Mouse (Mus musculus): ENCODE results near the gene Stfa1. TPM values are rescaled to one million over a fixed set of nuclear protein-coding genes. Genes with fewer than 3 reads are reported as not detected.

Gene Stfa1
- 0.56 TPM for polyA plus RNA-seq (2014; fragmentation: Illumina TruSeq; extraction: RNeasy Lipid Tissue Mini Kit (QIAGEN cat#74804); ENCODE audit: low read depth, low replicate concordance)

DNA sequence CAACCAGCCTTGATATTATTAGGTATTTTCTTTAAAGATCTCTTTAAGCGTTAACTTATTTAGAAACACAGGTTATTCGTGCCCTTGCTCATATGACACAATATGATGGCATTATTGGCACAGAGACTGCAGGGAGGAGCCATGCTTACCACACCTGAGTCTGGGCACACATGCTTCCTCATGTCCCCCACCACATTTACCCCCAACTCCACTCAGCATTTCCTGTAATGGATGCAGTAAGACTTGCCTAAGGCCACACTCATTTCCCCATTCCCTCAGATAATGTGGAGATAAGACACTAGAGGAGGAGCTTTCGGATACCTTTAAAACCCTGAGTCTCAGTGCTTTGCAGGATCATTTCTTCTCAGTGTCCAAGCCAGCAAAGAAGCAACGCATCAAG lies at the start of gene Stfa1:
Gene Stfa1, plus strand, starts transcription at position 156 of the 400 bp plus-strand sequence.

DNA sequence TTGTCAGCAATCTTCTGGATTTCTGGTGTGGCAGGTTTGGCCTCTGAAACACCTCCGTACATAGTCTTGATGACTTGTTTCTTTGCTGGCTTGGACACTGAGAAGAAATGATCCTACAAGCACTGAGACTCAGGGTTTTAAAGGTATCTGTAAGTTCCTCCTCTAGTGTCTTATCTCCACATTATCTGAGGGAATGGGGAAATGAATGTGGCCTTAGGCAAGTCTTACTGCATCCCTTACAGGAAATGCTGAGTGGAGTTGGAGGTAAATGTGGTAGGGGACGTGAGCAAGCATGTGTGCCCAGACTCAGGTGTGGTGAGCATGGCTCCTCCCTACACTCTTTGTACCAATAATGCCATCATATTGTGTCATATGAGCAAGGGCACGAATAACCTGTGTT lies 57.5 kb downstream of the Stfa1 start, which contains the start of gene BC117090:
Gene BC117090, minus strand, starts transcription at position 101 of the 400 bp plus-strand sequence.

Other genes with a start within 250 kb of the Stfa1 start
- gene Wdr5b, start 235.8 kb upstream of the Stfa1 start, polyA plus RNA-seq (2014; fragmentation: Illumina TruSeq; extraction: RNeasy Lipid Tissue Mini Kit (QIAGEN cat#74804); ENCODE audit: low read depth, low replicate concordance): 3.9 TPM
- gene Fam162a, start 205.4 kb upstream of the Stfa1 start, polyA plus RNA-seq (2014; fragmentation: Illumina TruSeq; extraction: RNeasy Lipid Tissue Mini Kit (QIAGEN cat#74804); ENCODE audit: low read depth, low replicate concordance): 69.7 TPM
- 84.4 TPM for gene Ccdc58, start 205.3 kb upstream of the Stfa1 start, polyA plus RNA-seq (2014; fragmentation: Illumina TruSeq; extraction: RNeasy Lipid Tissue Mini Kit (QIAGEN cat#74804); ENCODE audit: low read depth, low replicate concordance)
- gene Csta1, start 145.7 kb upstream of the Stfa1 start, polyA plus RNA-seq (2014; fragmentation: Illumina TruSeq; extraction: RNeasy Lipid Tissue Mini Kit (QIAGEN cat#74804); ENCODE audit: low read depth, low replicate concordance): not detected
- gene Stfa2l1, start 120.1 kb upstream of the Stfa1 start, polyA plus RNA-seq (2014; fragmentation: Illumina TruSeq; extraction: RNeasy Lipid Tissue Mini Kit (QIAGEN cat#74804); ENCODE audit: low read depth, low replicate concordance): 0.77 TPM
- not detected for gene Gm5483, start 92.7 kb upstream of the Stfa1 start, polyA plus RNA-seq (2014; fragmentation: Illumina TruSeq; extraction: RNeasy Lipid Tissue Mini Kit (QIAGEN cat#74804); ENCODE audit: low read depth, low replicate concordance)
- 4.8 TPM for gene Gm5416, start 66.5 kb upstream of the Stfa1 start, polyA plus RNA-seq (2014; fragmentation: Illumina TruSeq; extraction: RNeasy Lipid Tissue Mini Kit (QIAGEN cat#74804); ENCODE audit: low read depth, low replicate concordance)
- gene 2010005H15Rik, start 55.5 kb upstream of the Stfa1 start, polyA plus RNA-seq (2014; fragmentation: Illumina TruSeq; extraction: RNeasy Lipid Tissue Mini Kit (QIAGEN cat#74804); ENCODE audit: low read depth, low replicate concordance): not detected
- gene BC117090, start 57.4 kb downstream of the Stfa1 start, polyA plus RNA-seq (2014; fragmentation: Illumina TruSeq; extraction: RNeasy Lipid Tissue Mini Kit (QIAGEN cat#74804); ENCODE audit: low read depth, low replicate concordance): not detected
- gene BC100530, start 90.8 kb downstream of the Stfa1 start, polyA plus RNA-seq (2014; fragmentation: Illumina TruSeq; extraction: RNeasy Lipid Tissue Mini Kit (QIAGEN cat#74804); ENCODE audit: low read depth, low replicate concordance): 0.55 TPM
- gene Stfa2, start 131.5 kb downstream of the Stfa1 start, polyA plus RNA-seq (2014; fragmentation: Illumina TruSeq; extraction: RNeasy Lipid Tissue Mini Kit (QIAGEN cat#74804); ENCODE audit: low read depth, low replicate concordance): not detected
- not detected for gene Stfa3, start 178.4 kb downstream of the Stfa1 start, polyA plus RNA-seq (2014; fragmentation: Illumina TruSeq; extraction: RNeasy Lipid Tissue Mini Kit (QIAGEN cat#74804); ENCODE audit: low read depth, low replicate concordance)